13 mouse cellular contexts compared by ENCODE assay signal in the genomic region with DNA sequence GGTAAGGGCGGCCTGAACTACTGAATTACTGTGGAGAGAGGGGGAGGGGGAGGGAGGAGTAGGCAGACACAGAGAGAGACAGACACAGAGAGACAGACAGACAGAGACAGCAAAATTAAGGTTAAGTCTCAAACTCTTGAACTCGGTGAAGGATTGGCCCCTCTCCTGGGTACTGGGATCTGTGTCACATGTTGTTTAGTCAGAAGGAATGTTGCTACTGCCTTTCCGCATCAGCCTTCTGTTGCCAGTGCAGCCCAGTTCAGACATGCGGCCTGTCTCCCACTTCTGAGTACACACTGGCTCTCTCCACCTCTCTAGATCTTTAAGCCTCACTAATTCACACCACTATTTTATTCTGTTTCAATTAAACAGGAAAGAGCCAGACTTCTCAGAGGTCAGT.
"Had no signal": no experiment of that assay in that cellular context is flagged by ENCODE, and none has a peak within 500 bp of the region (broad histone marks: within the 10 kb centered on the region; RNA-seq: fewer than 3 reads in every experiment).

No protein-coding gene starts in this region.

- H3K4me3 ChIP-seq: liver, embryonic 12.5 days; lung, embryonic 15.5 days; midbrain, embryonic 10.5 days; neural tube, embryonic 13.5 days had no signal

- H3K9me3 ChIP-seq: liver, embryonic 12.5 days; lung, embryonic 15.5 days; midbrain, embryonic 10.5 days; neural tube, embryonic 13.5 days had no signal

- ATAC-seq: liver, embryonic 12.5 days; midbrain, embryonic 16.5 days had no signal

- DNase-seq: kidney, adult 11 months; kidney, adult 9 months; kidney, postnatal 10 days; left cerebral cortex, postnatal 4 days; lung, postnatal 4 days; retina, postnatal 1 day; right cerebral cortex, postnatal 25 days; thymus, postnatal 36 days had no signal

- H3K9ac ChIP-seq: liver, embryonic 12.5 days; lung, embryonic 15.5 days; neural tube, embryonic 13.5 days had no signal

- H3K4me2 ChIP-seq: liver, embryonic 12.5 days; lung, embryonic 15.5 days; neural tube, embryonic 13.5 days had no signal

- H3K27me3 ChIP-seq: liver, embryonic 12.5 days; lung, embryonic 15.5 days; neural tube, embryonic 13.5 days had no signal

- H3K4me1 ChIP-seq: lung, embryonic 15.5 days; midbrain, embryonic 10.5 days had no signal

- H3K27ac ChIP-seq: liver, embryonic 12.5 days; lung, embryonic 15.5 days; midbrain, embryonic 10.5 days; neural tube, embryonic 13.5 days had no signal
